Mouse (Mus musculus): ENCODE measurements around the gene Cyp24a1.
"Not testable (repeated sequence)": the region's sequence is repeated elsewhere in the genome, so short reads cannot be mapped to it uniquely, and the experiment has no call there.

Gene Cyp24a1

DNA sequence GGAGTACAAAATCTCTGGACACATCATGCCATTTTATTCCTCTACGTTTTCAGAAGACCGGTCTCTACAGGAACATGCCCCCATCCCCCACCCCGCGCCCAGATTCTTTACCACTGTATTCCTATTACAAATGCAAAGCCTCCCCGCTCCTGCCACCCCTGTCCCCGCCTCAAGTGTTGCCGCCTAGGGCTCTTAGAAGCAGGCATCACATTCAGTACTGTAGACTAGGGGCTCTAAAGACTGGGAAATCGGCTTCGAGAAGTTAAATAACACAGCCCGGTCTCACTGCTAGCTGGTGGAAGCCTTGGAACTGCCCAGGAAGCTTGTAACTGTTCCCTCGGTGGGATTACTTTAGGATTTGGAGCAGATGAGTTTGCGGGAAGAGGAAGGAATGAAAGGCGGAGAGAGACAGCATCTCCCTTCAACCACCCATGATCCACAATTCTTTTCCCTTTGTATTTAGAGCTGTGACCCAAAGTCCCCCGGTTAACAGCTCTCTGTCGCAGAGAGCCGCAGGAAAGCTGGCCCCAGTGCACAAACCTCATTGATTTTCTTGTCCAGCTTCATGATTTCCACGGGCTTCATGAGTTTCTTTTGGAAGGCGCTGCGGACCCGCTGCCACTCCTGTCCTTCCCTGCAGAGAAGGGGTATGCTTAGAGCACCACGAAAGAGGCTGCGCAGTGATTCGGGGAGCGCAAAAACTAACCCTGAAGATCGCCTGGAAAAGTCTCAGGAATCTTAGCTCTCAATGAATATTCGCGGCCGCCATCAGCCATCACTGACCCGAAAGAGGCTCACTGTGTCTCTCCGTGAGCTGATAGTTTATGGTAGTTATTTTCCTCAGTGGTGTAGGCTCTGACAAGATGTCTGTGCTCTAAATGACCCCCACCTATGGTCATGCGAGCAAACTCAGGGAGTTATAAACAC is 1.9 kb downstream of the Cyp24a1 start:
- DNase-seq (ENCODE audit: low spot score), result no peak

DNA sequence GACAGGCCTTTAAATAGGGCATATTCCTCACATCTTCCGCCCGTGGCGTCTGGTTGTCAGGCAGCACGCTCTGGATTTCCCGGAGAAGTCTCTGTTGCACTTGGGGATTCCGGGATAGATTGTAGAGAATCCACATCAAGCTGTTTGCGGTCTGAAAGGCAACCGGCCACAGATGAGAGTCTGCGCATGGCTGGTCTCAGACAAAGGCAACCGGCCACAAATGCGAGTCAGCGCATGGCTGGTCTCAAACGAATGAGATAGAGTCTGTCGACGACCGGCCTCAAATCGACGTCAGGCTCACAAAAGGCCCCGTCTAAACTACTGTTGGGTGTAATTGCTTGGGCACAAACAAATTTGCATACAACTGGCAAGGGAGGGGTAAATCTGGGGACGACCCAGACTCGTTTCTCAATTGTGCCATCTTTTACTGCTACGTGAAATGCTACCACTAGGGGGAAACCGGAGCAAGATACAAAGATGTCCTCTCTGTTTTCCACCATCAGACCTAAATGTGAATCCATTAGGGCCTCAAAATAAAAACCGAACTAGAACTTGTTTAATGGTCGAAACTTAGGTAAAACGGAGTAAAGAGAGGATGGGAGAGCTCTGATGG is 8.9 kb downstream of the Cyp24a1 start:
- DNase-seq (ENCODE audit: low spot score), result peak; percentile 72

- peak; percentile 71 for DNase-seq (ENCODE audit: low spot score)
Observed at GRCm38 (mm10) chr2:170487202-170487601, 9.7 kb downstream of the Cyp24a1 start.

DNA sequence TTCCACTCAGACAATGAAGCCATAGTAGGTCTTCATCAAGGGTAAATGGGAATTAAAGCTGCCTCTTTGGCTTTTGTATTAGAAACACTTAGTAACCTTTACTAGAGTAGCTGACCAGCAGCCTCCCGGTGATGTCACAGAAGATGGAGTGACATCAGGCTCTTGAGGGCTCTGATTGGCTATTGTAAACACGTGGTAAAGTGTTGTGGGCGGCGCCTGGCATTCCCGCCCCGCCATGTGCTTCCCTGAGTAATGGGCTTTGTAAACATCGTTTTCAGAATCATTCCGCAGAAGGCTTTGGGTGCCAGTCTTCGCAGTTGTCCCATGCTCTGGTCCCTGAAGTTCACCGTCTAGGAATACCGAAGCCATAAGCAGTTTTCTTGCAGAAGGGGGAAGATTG is 13.0 kb downstream of the Cyp24a1 start:
- DNase-seq (ENCODE audit: low spot score), result no peak

GRCm38 (mm10) chr2:170482019-170482540 is 14.9 kb downstream of the Cyp24a1 start:
- DNase-seq (ENCODE audit: low spot score), result no peak

- DNase-seq (ENCODE audit: low spot score), result no peak
Observed at GRCm38 (mm10) chr2:170476643-170477042, 20.3 kb downstream of the Cyp24a1 start.

DNA sequence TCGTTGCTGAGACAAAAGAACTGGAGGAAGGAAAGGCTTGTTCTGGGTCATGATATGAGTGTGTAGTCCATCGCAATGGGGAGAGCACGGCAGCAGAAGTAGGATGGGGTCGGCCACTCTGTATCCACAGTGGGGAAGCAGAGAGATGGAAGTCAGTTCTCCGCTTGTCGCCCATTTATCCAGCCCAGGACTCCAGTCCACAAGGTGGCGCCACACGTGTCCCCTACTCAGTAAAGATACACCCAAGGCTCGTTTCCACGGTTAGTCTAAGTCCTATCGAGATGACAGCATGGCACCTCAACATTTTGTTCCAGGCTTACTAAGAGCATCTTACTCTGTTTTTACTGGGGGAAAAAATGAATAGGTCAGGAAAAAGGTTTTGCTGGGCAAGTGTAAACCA is 20.7 kb downstream of the Cyp24a1 start:
- no peak for DNase-seq (ENCODE audit: low spot score)

DNA sequence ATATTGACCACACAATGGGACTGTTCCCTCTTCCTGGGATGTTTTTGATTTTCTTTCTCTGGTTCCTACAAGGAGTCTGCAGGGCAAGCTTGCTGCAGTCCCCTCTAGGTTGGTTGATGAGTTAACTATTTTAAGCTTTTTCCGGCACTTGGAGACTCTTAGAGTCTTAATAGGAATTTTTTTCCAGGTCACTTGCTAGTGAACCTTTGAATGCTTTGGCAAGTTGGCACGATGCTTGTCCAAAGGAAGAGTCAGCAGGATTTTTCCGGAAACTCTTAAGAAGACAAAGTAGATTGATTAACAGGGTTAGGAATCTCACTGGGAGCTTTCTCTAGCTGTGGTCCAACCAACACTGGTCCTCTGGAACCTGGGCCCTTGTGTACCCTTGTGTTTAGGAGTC is 21.8 kb downstream of the Cyp24a1 start:
- DNase-seq (ENCODE audit: low spot score), result no peak

DNA sequence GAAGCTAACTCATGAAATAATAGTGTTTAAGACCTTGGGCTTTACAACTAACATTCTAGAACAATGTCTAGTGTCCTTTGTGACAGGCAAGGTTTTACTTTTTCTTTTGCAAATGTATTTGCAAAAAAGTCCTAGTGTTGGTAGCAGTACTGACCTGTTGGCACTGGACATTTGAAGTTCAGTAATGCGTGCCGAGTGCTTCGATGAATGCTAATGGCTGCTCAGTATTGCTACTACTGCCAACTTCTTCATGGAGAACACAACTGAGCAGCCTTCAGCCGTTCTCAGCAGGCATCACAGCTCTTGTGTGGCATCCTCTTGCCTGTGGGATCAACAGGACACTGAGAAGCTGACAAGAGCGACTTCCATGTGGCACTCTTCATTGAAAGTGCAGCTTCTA is 22.8 kb downstream of the Cyp24a1 start:
- DNase-seq (ENCODE audit: low spot score), result no peak

DNA sequence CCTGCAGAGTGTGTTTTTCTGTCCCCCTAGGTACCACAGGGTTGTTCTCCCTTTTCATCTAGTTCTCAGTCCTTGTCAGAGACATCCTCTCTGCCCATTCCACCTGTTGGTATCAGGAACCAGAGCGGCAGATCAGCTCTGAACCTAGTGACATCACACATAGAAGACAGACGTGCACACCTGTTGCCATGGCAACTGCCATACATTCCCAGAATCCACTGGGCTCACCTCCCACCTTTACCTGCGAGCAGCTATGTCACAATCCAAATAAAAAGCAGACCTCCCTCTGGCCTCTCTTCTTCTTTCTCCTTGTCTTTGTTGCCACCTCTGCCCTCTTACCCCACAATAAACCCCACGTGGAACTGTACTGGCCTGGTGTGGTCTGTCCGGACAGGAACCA is 26.4 kb downstream of the Cyp24a1 start:
- DNase-seq (ENCODE audit: low spot score), result no peak

DNA sequence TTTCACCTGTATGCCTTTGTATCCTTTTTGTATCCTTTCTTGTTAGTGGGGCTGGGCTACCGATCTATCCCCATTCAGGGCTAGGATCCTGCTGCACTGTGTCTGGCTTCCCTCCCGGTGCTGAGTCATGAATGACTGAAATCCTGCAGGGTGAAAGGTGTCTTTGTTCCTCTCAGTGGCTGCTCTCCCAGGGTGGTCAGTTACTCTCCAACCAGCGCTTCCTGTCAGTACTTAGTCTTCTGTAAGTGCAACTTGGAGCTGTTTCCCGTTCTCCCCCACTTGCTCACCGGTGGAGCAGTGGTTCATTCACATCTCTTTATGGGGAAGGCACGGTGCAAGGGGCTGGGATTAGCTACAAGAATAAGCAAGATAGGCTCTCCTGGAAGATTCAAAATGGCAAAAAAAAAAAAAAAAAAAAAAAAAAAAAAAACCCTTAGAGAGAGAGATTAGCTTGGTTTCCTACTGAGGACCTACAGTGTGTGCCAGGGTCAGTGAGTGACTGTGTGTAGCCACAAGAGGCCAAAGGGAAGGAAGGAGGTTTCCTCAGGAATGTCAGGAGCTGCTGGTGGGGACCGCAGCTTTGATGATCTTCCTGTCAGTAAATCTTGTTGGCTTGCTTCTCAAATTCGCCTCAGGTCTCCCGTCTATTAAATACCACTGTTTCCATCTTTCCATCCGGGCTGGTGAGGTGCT is 27.2 kb downstream of the Cyp24a1 start:
- DNase-seq (ENCODE audit: low spot score), result peak; percentile 49

DNA sequence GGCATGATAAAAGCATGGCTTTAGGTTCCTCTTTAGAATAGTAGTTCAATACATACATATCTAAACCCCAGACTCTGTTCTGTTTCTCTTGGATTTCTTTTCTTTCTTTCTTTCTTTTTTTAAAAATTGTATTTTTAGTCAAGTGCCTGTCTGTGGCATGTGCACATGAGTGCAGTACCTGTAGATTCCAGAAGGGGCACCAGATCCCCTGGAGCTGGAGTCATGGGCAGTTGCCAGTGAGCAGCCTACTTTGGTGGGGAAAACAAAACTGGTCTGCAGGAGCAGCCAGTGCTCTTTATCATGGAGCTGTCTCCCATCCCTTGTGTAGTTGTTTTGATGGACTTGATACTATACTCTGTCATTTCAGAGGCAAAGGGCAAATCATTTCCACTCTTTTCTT is 28.9 kb downstream of the Cyp24a1 start:
- DNase-seq (ENCODE audit: low spot score), result no peak

DNA sequence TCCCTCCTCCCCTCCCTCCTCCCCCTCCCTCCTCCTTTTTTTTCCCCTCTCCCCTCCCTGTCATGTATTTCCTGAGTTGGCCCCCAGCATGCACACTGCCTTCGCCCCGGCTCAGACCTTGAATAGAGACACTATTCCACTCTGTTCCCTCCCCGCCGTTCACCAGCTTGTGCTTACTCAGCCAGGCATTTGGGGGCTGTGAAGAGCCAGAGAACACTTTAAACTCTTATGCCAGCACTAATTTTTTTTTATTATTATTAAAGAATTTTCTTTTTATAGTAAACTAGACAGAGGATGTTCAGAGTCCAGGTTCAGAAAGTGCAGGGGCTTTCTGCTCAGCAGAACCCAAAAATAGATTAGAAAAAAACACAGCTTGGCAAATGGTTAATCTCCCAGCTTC is 32.1 kb downstream of the Cyp24a1 start:
- DNase-seq (ENCODE audit: low spot score), result no peak

DNA sequence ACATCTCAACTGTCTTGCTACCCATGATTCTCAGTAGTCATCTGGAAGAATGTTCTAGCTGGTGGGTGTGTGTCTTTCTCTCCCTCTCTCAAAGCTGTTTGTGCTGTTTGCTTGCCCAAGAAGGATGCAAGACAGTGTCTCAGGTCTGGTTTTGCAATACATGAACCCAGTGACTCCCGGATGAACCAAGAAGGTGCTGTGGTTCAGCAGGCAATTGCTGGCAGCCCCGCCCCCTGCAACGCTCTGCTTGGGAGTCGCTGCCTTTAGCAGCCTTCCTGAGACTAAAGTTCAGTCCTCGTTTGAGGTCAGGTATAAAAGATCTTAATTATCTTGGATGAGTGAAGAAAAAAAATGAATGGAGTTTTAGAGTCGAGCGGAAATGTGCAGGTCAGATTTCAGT is 35.3 kb downstream of the Cyp24a1 start:
- DNase-seq (ENCODE audit: low spot score), result no peak

GRCm38 (mm10) chr2:170459805-170460204 is 37.1 kb downstream of the Cyp24a1 start:
- no peak for DNase-seq (ENCODE audit: low spot score)

GRCm38 (mm10) chr2:170459183-170459582 is 37.8 kb downstream of the Cyp24a1 start:
- no peak for DNase-seq (ENCODE audit: low spot score)

- not testable (repeated sequence) for DNase-seq (ENCODE audit: low spot score)
Observed at GRCm38 (mm10) chr2:170453809-170454208, 43.1 kb downstream of the Cyp24a1 start.

- DNase-seq (ENCODE audit: low spot score), result peak; percentile 82
Observed at GRCm38 (mm10) chr2:170450933-170451332, 46.0 kb downstream of the Cyp24a1 start.

GRCm38 (mm10) chr2:170447651-170448050 is 49.3 kb downstream of the Cyp24a1 start:
- no peak for DNase-seq (ENCODE audit: low spot score)

- no peak for DNase-seq (ENCODE audit: low spot score)
Observed at GRCm38 (mm10) chr2:170446843-170447383, 50.0 kb downstream of the Cyp24a1 start.

- DNase-seq (ENCODE audit: low spot score), result no peak
Observed at GRCm38 (mm10) chr2:170445861-170446260, 51.1 kb downstream of the Cyp24a1 start.

DNA sequence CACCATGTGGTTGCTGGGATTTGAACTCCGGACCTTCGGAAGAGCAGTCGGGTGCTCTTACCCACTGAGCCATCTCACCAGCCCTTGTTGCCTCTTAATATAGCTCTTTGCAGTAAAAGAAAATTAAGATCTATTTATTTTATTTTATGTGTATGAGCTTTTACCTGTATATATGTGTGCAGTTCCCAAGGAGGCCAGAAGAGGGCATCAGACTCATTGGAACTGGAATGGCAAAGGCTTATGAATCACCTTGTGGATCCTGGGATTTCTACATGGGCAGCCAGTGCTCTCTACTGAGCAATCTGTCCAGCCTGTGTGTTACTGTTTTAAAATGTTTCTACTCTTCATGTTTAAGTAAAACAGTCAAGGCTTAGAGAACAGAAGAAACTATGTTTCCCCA is 54.4 kb downstream of the Cyp24a1 start:
- no peak for DNase-seq (ENCODE audit: low spot score)
